Mouse (Mus musculus) Patski (cell line): ENCODE results near the gene Ifnb1. TPM values are rescaled to one million over a fixed set of nuclear protein-coding genes. Genes with fewer than 3 reads are reported as not detected.

Experiments
- ATAC-seq: fragments of 100-300 bp; one replicate; pipeline ENCODE4 v1.8.0; 2021
- CTCF ChIA-PET: fragments of 350-600 bp; sonication (Branson Sonifier 250); formaldehyde crosslinking; loops from one replicate; lab custom pipeline; 2022; ENCODE audit warnings: inconsistent platforms; lab: Charles Lee
- POLR2A ChIA-PET: fragments of 350-600 bp; sonication (Branson Sonifier 250); formaldehyde crosslinking; loops from one replicate; lab custom pipeline; 2022; ENCODE audit warnings: antibody characterized with exemption, inconsistent platforms; lab: Charles Lee
- DNase-seq: peaks from one replicate; pipeline ENCODE4 v3.0.0-alpha.2; 2011; ENCODE audit warnings: low read depth, low spot score
- H3K27me3 ChIP-seq: fragments of 371-371 bp; one replicate; pipeline ENCODE4 v1.5.1; 2021
- CTCF ChIP-seq: fragments of 100-300 bp; IDR thresholded peaks from one replicate; pipeline ENCODE4 v1.5.1; 2021
- in situ Hi-C: fragments of 300-500 bp; cut with MboI; formaldehyde crosslinking; loops from 3 replicates; pipeline ENCODE4 v1.11.1; 2018; ENCODE audit warnings: low pct_unique_long_range_greater_than_20kb, mixed read lengths
- polyA plus RNA-seq: library from polyadenylated mRNA; unstranded; gene quantifications from one replicate; pipeline ENCODE4 v1.2.3, GENCODE M21; 2021

Ifnb1 gene
- polyA plus RNA-seq, 1 experiment from 2014 or later = not detected

GRCm38 (mm10) chr4:88476084-88476483, 46.5 kb downstream of the Ifnb1 start:
- POLR2A ChIA-PET = interaction anchor here (0.7 kb wide), 1 partner anchor 12 kb away, joined by 5 read pairs; no protein-coding TSS in a partner anchor
- in situ Hi-C loops = no loop called here

More at GRCm38 (mm10) chr4:88476084-88476483, 46.5 kb downstream of the Ifnb1 start:
- TF ChIP-seq CTCF = no peak
- DNase-seq (no peak), ATAC-seq (no peak)
- CTCF ChIA-PET = interaction anchor here (1.3 to 1.5 kb wide), 2 partner anchors 47 to 106 kb away, joined by 3 to 5 read pairs; partner anchors contain the start of gene Ifnb1
- H3K27me3 ChIP-seq = no peaks in the 10 kb centered on the region

Other genes starting within 250 kb of the Ifnb1 start
- 22.9 TPM for gene Hacd4, start 83.8 kb downstream of the Ifnb1 start, polyA plus RNA-seq
- not detected for gene Ifna15, start 35.5 kb upstream of the Ifnb1 start, polyA plus RNA-seq
- not detected for gene Ifna14, start 49.0 kb upstream of the Ifnb1 start, polyA plus RNA-seq
- not detected for gene Ifna9, start 69.6 kb upstream of the Ifnb1 start, polyA plus RNA-seq
- not detected for gene Ifna12, start 80.6 kb upstream of the Ifnb1 start, polyA plus RNA-seq
- gene C87499, start 111.6 kb upstream of the Ifnb1 start, polyA plus RNA-seq = not detected
- gene Ifna13, start 121.7 kb upstream of the Ifnb1 start, polyA plus RNA-seq = not detected
- not detected for gene Ifna16, start 154.2 kb upstream of the Ifnb1 start, polyA plus RNA-seq
- not detected for gene Ifna2, start 161.1 kb upstream of the Ifnb1 start, polyA plus RNA-seq
- gene Ifnab, start 168.6 kb upstream of the Ifnb1 start, polyA plus RNA-seq = not detected
- gene Gm26566, start 199.0 kb upstream of the Ifnb1 start, polyA plus RNA-seq = 1.3 TPM
- 18.2 TPM for gene Klhl9, start 199.7 kb upstream of the Ifnb1 start, polyA plus RNA-seq
- gene Gm13271, start 232.1 kb upstream of the Ifnb1 start, polyA plus RNA-seq = not detected
- gene Gm13283, start 237.3 kb upstream of the Ifnb1 start, polyA plus RNA-seq = not detected